Mouse (Mus musculus) limb, embryonic 14.5 days (tissue): ENCODE measurements around the gene Zswim4. TPM values are rescaled to one million over a fixed set of nuclear protein-coding genes. Genes with fewer than 3 reads are reported as not detected.

Experiments used
- ATAC-seq: fragments of 200-750 bp; cut with Nextera tagmentation; 2 replicates; pipeline ENCODE4 v1.8.0; 2017; ENCODE audit warnings: low read depth, moderate number of reproducible peaks, moderate TSS enrichment; ENCODE audit not compliant: low FRiP score
- DNase-seq: peaks from one replicate; pipeline ENCODE4 v3.0.0-alpha.2; 2015; ENCODE audit warnings: low spot score
- H3K27ac ChIP-seq: fragments of 300-500 bp; sonication (generic); replicated peaks from 2 replicates; pipeline ENCODE4 v1.5.1; 2014; ENCODE audit warnings: low read depth, mild to moderate bottlenecking, low read length, moderate library complexity, mixed read lengths
- H3K27me3 ChIP-seq: fragments of 300-500 bp; sonication (generic); 2 replicates; pipeline ENCODE4 v1.6.1; 2014; ENCODE audit warnings: low read length, mixed read lengths; ENCODE audit not compliant: control insufficient read depth, insufficient read depth
- H3K36me3 ChIP-seq: fragments of 300-500 bp; sonication (generic); 2 replicates; pipeline ENCODE4 v1.6.1; 2014; ENCODE audit warnings: mild to moderate bottlenecking, low read length, moderate library complexity, mixed read lengths; ENCODE audit not compliant: control insufficient read depth, insufficient read depth
- H3K4me1 ChIP-seq: fragments of 300-500 bp; sonication (generic); 2 replicates; pipeline ENCODE4 v1.6.1; 2014; ENCODE audit warnings: antibody characterized with exemption, low read length, mixed read lengths; ENCODE audit not compliant: control insufficient read depth, insufficient read depth
- H3K4me2 ChIP-seq: fragments of 300-500 bp; sonication (generic); replicated peaks from 2 replicates; pipeline ENCODE4 v1.6.1; 2014; ENCODE audit warnings: low read depth, mild to moderate bottlenecking, low read length, moderate library complexity; ENCODE audit not compliant: severe bottlenecking
- H3K4me3 ChIP-seq: fragments of 300-500 bp; sonication (generic); replicated peaks from 2 replicates; pipeline ENCODE4 v1.5.1; 2014; ENCODE audit warnings: low read length
- H3K9ac ChIP-seq: fragments of 300-500 bp; sonication (generic); 2 replicates; pipeline ENCODE4 v1.6.1; 2014; ENCODE audit warnings: mild to moderate bottlenecking, low read depth, low read length, moderate library complexity; ENCODE audit not compliant: severe bottlenecking
- H3K9me3 ChIP-seq: fragments of 300-500 bp; sonication (generic); 2 replicates; pipeline ENCODE4 v1.6.1; 2016; ENCODE audit warnings: low read length; ENCODE audit not compliant: control insufficient read depth
- POLR2A ChIP-seq: fragments of 200-500 bp; IDR thresholded peaks from 2 replicates; pipeline ENCODE4 v1.8.0; 2012; ENCODE audit warnings: inconsistent platforms, mild to moderate bottlenecking, moderate library complexity, borderline replicate concordance; ENCODE audit not compliant: insufficient read depth, insufficient read length; ENCODE audit errors: extremely low read depth
- WGBS: fragments of 180-500 bp; shearing (Covaris S2); extraction: QIAGEN DNeasy Blood & Tissue Kit; methylation state at CpG from one replicate; pipeline ENCODE4 v1.1.7; 2014; 5-methylcytosine and 5-hydroxymethylcytosine counted together
- polyA plus RNA-seq, 2 experiments: library from polyadenylated mRNA; depleted of rRNA in 1 of 2; stranded (reverse) in 1 of 2; unstranded in 1 of 2; fragments of >200 nt; fragmentation: Nextera tagmentation in 1 of 2; extraction: Ambion mirVana in 1 of 2; gene quantifications; 2 replicates each; pipeline versions ENCODE4 v1.2.1 to v1.2.3; 2012 to 2014

Gene Zswim4
- polyA plus RNA-seq, 2 experiments = 13.9 to 23.8 TPM

DNA sequence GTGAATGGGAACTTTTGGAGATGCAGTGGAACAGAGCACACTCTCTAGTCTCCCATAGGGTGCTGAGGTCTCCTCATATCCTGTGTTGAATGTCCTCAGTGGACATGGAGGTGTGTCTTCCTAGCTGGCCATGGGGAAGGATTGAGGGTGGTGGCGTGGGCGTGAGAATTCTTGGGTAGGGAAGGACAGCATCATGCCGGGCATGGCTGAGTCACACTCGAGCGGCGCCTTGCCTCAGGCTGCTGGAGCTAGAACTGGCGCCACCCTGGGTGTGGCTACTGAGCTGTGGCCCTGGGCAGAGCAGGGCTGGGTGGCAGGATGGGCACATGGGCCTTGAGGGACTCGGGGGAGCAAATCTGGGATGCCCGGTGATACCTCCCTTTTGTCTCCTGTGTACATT lies 34.4 kb downstream of the Zswim4 start:
- Histone ChIP-seq H3K36me3 (peaks cover 26% of the 10 kb centered on the region), H3K9me3 (no peaks in the 10 kb centered on the region), H3K27ac (peak overlapping the region; percentile 99), H3K4me3 (peak overlapping the region; percentile 77), H3K4me1 (peaks cover 51% of the 10 kb centered on the region), H3K4me2 (peak overlapping the region; percentile 96), H3K27me3 (no peaks in the 10 kb centered on the region), H3K9ac (0 out of 2 replicates have a peak overlapping the region, but pooled peaks have one; percentile 90)
- TF ChIP-seq POLR2A = no peak
- ATAC-seq (no peak), DNase-seq (no peak)
- WGBS = 87% methylated on average over 9 of the region's 9 CpGs

DNA sequence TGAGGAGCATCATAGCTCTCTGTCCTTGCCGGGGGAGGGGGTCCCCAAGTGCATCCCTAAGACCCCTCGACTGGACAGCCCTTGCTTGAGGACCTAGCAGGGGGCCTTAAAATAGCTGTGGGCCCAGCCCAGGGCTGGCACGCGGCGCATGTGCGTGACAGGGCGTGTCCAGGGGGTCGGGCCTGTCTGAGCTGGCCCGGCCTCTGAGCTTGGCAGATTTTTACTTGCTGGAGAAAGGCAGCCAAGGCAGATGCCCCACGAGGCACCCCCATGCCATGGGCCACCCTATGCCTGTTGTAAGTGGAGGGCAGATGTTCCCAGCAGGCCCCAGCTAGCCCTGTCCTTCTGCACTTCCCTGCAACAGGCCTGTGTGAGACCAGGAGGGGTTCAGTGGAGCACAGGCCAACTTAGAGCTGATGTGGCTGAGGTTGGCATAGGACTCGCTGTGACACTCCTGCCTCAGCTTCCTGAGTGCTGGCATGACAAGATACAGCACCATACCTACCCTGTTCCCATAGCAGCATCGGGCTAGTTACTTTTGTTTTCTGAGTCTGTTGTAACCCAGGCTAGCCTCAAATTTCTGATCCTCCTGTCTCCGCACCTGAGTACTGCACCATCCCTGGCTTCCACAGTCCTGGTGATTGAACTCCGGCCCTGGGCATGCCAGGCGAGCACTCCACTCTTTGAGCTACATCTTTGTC lies 35.2 kb downstream of the Zswim4 start:
- H3K27ac ChIP-seq = peak overlapping the region; percentile 99
- H3K9ac ChIP-seq = peak overlapping the region; percentile 90
- H3K4me2 ChIP-seq = peak overlapping the region; percentile 96
- TF ChIP-seq POLR2A = no peak
- no peaks in the 10 kb centered on the region for H3K27me3 ChIP-seq
- 42% methylated on average over 13 of the region's 15 CpGs for WGBS
- peaks cover 18% of the 10 kb centered on the region for H3K36me3 ChIP-seq
- DNase-seq (peak; percentile 42), ATAC-seq (no peak)
- peaks cover 48% of the 10 kb centered on the region for H3K4me1 ChIP-seq
- H3K9me3 ChIP-seq = no peaks in the 10 kb centered on the region
- H3K4me3 ChIP-seq = peak overlapping the region; percentile 77

DNA sequence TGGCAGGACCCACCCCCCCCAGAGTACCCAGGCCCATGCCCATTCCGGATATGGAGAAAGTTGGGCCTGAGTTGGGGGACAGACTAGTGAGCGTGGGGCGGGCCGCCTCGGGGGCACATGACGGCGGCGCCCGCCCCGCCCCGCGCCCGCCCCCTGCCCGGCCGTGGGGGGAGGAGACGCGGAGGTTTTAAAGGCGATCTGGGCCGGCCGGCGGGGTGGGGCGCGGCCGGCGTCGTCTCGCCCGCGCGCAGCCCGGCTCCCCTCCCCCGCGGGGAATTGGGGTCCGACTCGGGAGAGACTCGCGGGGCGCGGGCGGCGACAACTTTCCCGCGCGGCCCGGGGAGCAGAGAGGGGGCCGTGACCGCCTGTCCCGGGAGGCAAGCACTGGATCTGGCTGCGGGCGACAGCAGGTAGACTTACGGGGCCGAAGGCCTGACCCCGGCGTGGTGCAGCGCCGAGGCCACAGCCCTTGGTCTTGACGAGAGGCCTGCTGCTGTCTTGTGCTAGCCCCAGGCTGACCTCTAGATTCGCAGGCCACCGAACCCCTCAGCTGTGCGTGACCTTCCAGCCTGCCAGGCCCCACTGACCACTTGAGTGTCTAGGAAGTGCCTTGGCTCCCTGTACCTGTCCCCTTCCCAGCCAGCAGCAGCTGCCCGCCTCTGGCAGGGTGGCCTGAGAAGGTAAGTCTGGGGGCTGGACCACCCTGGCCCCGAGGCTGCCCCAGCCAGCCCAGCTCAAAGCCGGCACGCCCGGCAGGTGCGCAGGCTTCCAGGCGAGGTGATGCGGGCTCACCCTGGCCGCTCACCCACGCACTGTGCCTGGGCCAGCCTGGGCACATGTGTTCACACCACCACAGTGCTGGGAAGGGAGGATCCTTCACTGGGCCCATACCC lies 36.0 kb downstream of the Zswim4 start:
- H3K4me2 ChIP-seq = peak overlapping the region; percentile 96
- H3K4me1 ChIP-seq = peaks cover 48% of the 10 kb centered on the region
- peak; percentile 55; the same call in 1 of the 2 replicates for TF ChIP-seq POLR2A

DNA sequence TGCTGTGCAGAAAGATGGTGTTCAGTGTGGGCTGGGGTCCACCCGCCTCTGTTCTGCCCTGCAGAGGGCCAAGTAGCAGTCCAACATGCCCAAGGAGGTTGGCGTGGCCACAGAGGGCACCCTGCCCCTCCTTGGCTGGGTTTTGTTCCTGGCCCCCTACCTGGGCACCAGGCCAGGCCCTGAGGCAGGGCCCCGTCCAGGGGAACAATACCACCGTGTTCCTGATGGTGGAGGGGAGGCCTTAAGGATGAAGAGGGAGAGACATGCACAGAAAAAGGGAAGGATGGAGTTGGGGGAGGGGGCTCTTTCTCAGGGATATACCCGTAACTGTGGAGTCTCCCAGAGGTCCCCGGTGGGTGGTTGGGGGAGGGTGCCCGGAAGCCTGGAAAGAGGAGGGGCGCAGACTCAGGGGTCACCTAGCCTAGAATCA lies 36.7 kb downstream of the Zswim4 start:
- H3K4me3 ChIP-seq = peak overlapping the region; percentile 77
- peaks cover 7% of the 10 kb centered on the region for H3K36me3 ChIP-seq
- ATAC-seq (no peak), DNase-seq (no peak)
- H3K4me2 ChIP-seq = peak overlapping the region; percentile 96
- H3K4me1 ChIP-seq = peaks cover 48% of the 10 kb centered on the region
- TF ChIP-seq POLR2A = no peak
- no peaks in the 10 kb centered on the region for H3K27me3 ChIP-seq
- 20% methylated on average over 8 of the region's 8 CpGs for WGBS
- H3K9me3 ChIP-seq = no peaks in the 10 kb centered on the region
- H3K27ac ChIP-seq = peak overlapping the region; percentile 99
- H3K9ac ChIP-seq = peak overlapping the region; percentile 90

More for the DNA sequence above, 36.0 kb downstream of the Zswim4 start:
- Histone ChIP-seq H3K9ac (peak overlapping the region; percentile 90), H3K4me3 (peak overlapping the region; percentile 77), H3K36me3 (peaks cover 12% of the 10 kb centered on the region), H3K27ac (peak overlapping the region; percentile 99), H3K27me3 (no peaks in the 10 kb centered on the region), H3K9me3 (no peaks in the 10 kb centered on the region)
- ATAC-seq (peak; percentile 38; the same call in 1 of the 2 replicates), DNase-seq (peak; percentile 82)
- WGBS = 7% methylated on average over 21 of the region's 70 CpGs
